Mouse (Mus musculus) ovary, adult 10 weeks (tissue): ENCODE results near the gene Bbox1. TPM values are rescaled to one million over a fixed set of nuclear protein-coding genes. Genes with fewer than 3 reads are reported as not detected.

Source experiments
- polyA plus RNA-seq: library from polyadenylated mRNA; stranded (reverse); fragments of 350-450 nt; fragmentation: Illumina TruSeq; extraction: RNeasy Lipid Tissue Mini Kit (QIAGEN cat#74804); gene quantifications from one replicate; pipeline ENCODE4 v1.2.3, GENCODE M21; 2014

The Bbox1 gene
- polyA plus RNA-seq = 4.9 TPM

DNA sequence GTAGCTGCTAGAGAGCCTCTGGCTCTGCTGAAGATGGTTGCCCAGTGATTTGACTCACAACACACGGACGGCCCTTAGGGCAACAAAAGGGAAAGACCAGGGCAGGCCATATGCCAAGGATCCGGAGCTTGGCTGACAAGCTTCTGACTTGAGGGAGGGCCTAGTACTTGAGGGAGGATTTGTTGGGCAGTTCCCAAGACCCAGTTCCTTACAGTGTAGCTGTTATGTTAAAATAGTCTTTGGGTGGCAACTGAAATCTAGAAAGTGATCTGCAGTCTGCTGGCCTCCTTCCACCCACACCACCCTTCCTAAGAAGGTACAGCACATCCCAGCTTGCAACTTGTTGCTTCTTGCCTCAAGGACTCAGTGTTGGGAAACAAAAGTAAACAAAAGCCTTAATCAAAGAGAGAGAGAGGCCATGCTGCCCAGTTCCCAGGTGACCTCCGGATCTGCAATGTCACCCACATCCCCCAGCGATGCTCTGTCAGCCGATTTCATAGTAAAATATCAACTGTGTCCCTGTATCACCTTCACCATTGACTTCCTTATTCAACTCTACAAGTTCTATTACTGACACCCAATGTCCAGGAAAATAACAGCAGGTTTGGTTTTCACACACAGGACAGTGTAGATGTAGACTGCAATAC is at the start of gene Bbox1:
TSS of gene Bbox1 (minus strand) at position 52 of the 647 bp plus-strand sequence.

GRCm38 (mm10) chr2:110362432-110363283 is 48.3 kb upstream of the Bbox1 start, which contains the start of gene Fibin:
Fibin (minus strand) TSS chr2:110363183.

Other genes with a start within 250 kb of the Bbox1 start
- gene Fibin, start 48.6 kb upstream of the Bbox1 start, polyA plus RNA-seq = 9.4 TPM